Mouse (Mus musculus) CH12.LX (cell line): ENCODE results near the gene Cuedc2. TPM values are rescaled to one million over a fixed set of nuclear protein-coding genes. Genes with fewer than 3 reads are reported as not detected.

Experiments
- DNase-seq: peaks from one replicate; pipeline ENCODE4 v3.0.0-alpha.2; 2013; ENCODE audit errors: extremely low read depth
- H3K27ac ChIP-seq: 2 replicates; pipeline ENCODE4 v1.5.1; 2012; ENCODE audit warnings: low read depth, mild to moderate bottlenecking, control low read depth, moderate library complexity; ENCODE audit not compliant: insufficient read depth
- H3K27me3 ChIP-seq: replicated peaks from 2 replicates; pipeline ENCODE3; 2012; ENCODE audit warnings: inconsistent platforms
- H3K36me3 ChIP-seq, 2 experiments: replicated peaks in 1 of 2; 2 replicates each; pipeline versions ENCODE3 to v1.6.1; 2012; ENCODE audit warnings: inconsistent platforms in 1 of 2, low read length in 1 of 2, mild to moderate bottlenecking in 1 of 2, mixed read lengths in 1 of 2, moderate library complexity in 1 of 2; ENCODE audit not compliant: control insufficient read depth in 1 of 2, insufficient read depth in 1 of 2
- H3K4me1 ChIP-seq, 2 experiments: 2 replicates each; pipeline ENCODE4 v1.6.1; 2012; ENCODE audit warnings: inconsistent platforms in 1 of 2, moderate library complexity in 1 of 2; ENCODE audit not compliant: insufficient read depth in 2 of 2, control insufficient read depth in 1 of 2
- H3K4me2 ChIP-seq: 2 replicates; pipeline ENCODE4 v1.6.1; 2012; ENCODE audit warnings: low read depth, mild to moderate bottlenecking, control low read depth; ENCODE audit not compliant: poor library complexity, insufficient read depth, severe bottlenecking
- H3K4me3 ChIP-seq, 3 experiments: fragments of 150-350 bp in 1 of 3; sonication (generic) in 1 of 3; replicated peaks in 1 of 3; 2 replicates each; pipeline versions ENCODE3 to v1.5.1; 2011 to 2012; ENCODE audit warnings: low read depth in 2 of 3, low read length in 2 of 3, mild to moderate bottlenecking in 2 of 3, moderate library complexity in 2 of 3, control low read depth in 1 of 3, improper control_type of control experiment in 1 of 3, inconsistent platforms in 1 of 3, mixed read lengths in 1 of 3; ENCODE audit not compliant: poor library complexity in 1 of 3
- H3K79me2 ChIP-seq: replicated peaks from 2 replicates; pipeline ENCODE4 v1.6.1; 2012; ENCODE audit warnings: mild to moderate bottlenecking, moderate library complexity; ENCODE audit not compliant: control insufficient read depth, poor library complexity, insufficient read depth, severe bottlenecking; ENCODE audit errors: extremely low read depth
- H3K9ac ChIP-seq: 2 replicates; pipeline ENCODE4 v1.6.1; 2012; ENCODE audit warnings: low read depth, mild to moderate bottlenecking, control low read depth, moderate library complexity; ENCODE audit not compliant: insufficient read depth
- H3K9me3 ChIP-seq: replicated peaks from 2 replicates; pipeline ENCODE3; 2012; ENCODE audit warnings: low read length, inconsistent platforms, mixed read lengths
- CHD1 ChIP-seq: IDR thresholded peaks from 2 replicates; pipeline ENCODE4 v1.6.1; 2012; ENCODE audit warnings: low read depth, low read length, improper control_type of control experiment, inconsistent platforms
- CTCF ChIP-seq, 2 experiments: IDR thresholded peaks in 1 of 2; conservative IDR thresholded peaks in 1 of 2; 2 replicates each; pipeline ENCODE4 v1.5.1; 2011 to 2012; ENCODE audit warnings: low read depth in 2 of 2, low read length in 2 of 2, improper control_type of control experiment in 1 of 2, inconsistent platforms in 1 of 2, mild to moderate bottlenecking in 1 of 2, moderate library complexity in 1 of 2
- ELF1 ChIP-seq: IDR thresholded peaks from 2 replicates; pipeline ENCODE4 v1.6.1; 2014; ENCODE audit warnings: low read depth, mild to moderate bottlenecking, inconsistent platforms, low read length, improper control_type of control experiment
- EP300 ChIP-seq: IDR thresholded peaks from 2 replicates; pipeline ENCODE4 v1.6.1; 2011; ENCODE audit warnings: low read length, improper control_type of control experiment
- ETS1 ChIP-seq: conservative IDR thresholded peaks from 2 replicates; pipeline ENCODE4 v1.6.1; 2012; ENCODE audit warnings: low read depth, mild to moderate bottlenecking, inconsistent platforms, low read length, improper control_type of control experiment, moderate library complexity
- HCFC1 ChIP-seq: IDR thresholded peaks from 2 replicates; pipeline ENCODE4 v1.6.1; 2012; ENCODE audit warnings: low read depth, mild to moderate bottlenecking, inconsistent platforms, low read length, improper control_type of control experiment
- JUN ChIP-seq: IDR thresholded peaks from 2 replicates; pipeline ENCODE4 v1.6.1; 2011; ENCODE audit warnings: low read depth, mild to moderate bottlenecking, low read length, improper control_type of control experiment, moderate library complexity; ENCODE audit not compliant: insufficient read depth
- KAT2A ChIP-seq: IDR thresholded peaks from 2 replicates; pipeline ENCODE4 v1.6.1; 2012; ENCODE audit warnings: low read length, improper control_type of control experiment, inconsistent platforms; ENCODE audit not compliant: insufficient replicate concordance
- MAX ChIP-seq: IDR thresholded peaks from 2 replicates; pipeline ENCODE4 v1.6.1; 2011; ENCODE audit warnings: low read length, improper control_type of control experiment
- MAZ ChIP-seq: IDR thresholded peaks from 2 replicates; pipeline ENCODE4 v1.6.1; 2012; ENCODE audit warnings: low read depth, mild to moderate bottlenecking, inconsistent platforms, low read length, improper control_type of control experiment, moderate library complexity
- MXI1 ChIP-seq: IDR thresholded peaks from 2 replicates; pipeline ENCODE4 v1.6.1; 2011; ENCODE audit warnings: mild to moderate bottlenecking, low read depth, low read length, improper control_type of control experiment
- MYC ChIP-seq: IDR thresholded peaks from 2 replicates; pipeline ENCODE4 v1.6.1; 2011; ENCODE audit warnings: low read depth, mild to moderate bottlenecking, improper control_type of control experiment, low read length
- NELFE ChIP-seq: IDR thresholded peaks from 2 replicates; pipeline ENCODE4 v1.6.1; 2011; ENCODE audit warnings: low read depth, low read length, improper control_type of control experiment
- NRF1 ChIP-seq: IDR thresholded peaks from 2 replicates; pipeline ENCODE4 v1.6.1; 2014; ENCODE audit warnings: low read depth, mild to moderate bottlenecking, inconsistent platforms, low read length, improper control_type of control experiment, moderate library complexity
- POLR2A ChIP-seq: IDR thresholded peaks from 2 replicates; pipeline ENCODE4 v1.6.1; 2011; ENCODE audit warnings: low read depth, mild to moderate bottlenecking, improper control_type of control experiment, low read length
- RCOR1 ChIP-seq: conservative IDR thresholded peaks from 2 replicates; pipeline ENCODE4 v1.6.1; 2012; ENCODE audit warnings: low read depth, mild to moderate bottlenecking, inconsistent platforms, low read length, improper control_type of control experiment
- SMC3 ChIP-seq: IDR thresholded peaks from 2 replicates; pipeline ENCODE4 v1.6.1; 2011; ENCODE audit warnings: low read depth, low read length, improper control_type of control experiment
- TCF12 ChIP-seq: IDR thresholded peaks from 2 replicates; pipeline ENCODE4 v1.6.1; 2014; ENCODE audit warnings: low read depth, mild to moderate bottlenecking, inconsistent platforms, low read length, improper control_type of control experiment
- UBTF ChIP-seq: IDR thresholded peaks from 2 replicates; pipeline ENCODE4 v1.6.1; 2012; ENCODE audit warnings: low read depth, mild to moderate bottlenecking, inconsistent platforms, low read length, improper control_type of control experiment, moderate library complexity
- ZC3H11A ChIP-seq: IDR thresholded peaks from 2 replicates; pipeline ENCODE4 v1.6.1; 2012; ENCODE audit warnings: low read depth, mild to moderate bottlenecking, inconsistent platforms, low read length, improper control_type of control experiment
- ZMIZ1 ChIP-seq: IDR thresholded peaks from 2 replicates; pipeline ENCODE4 v1.6.1; 2012; ENCODE audit warnings: low read depth, mild to moderate bottlenecking, inconsistent platforms, low read length, improper control_type of control experiment
- ZNF384 ChIP-seq: IDR thresholded peaks from 2 replicates; pipeline ENCODE4 v1.6.1; 2012; ENCODE audit warnings: low read depth, low read length, improper control_type of control experiment, inconsistent platforms
- dilution Hi-C: fragments of 300-500 bp; cut with MboI; formaldehyde crosslinking; loops from 2 replicates; pipeline ENCODE4 v1.14.3; 2020; ENCODE audit warnings: low sequenced_read_pairs; ENCODE audit not compliant: extremely low pct_unique_long_range_greater_than_20kb, extremely low pct_ligation_motif_present
- in situ Hi-C: fragments of 300-500 bp; cut with MboI; formaldehyde crosslinking; loops from 3 replicates; pipeline ENCODE4 v1.14.3; 2019; ENCODE audit warnings: low sequenced_read_pairs, low pct_ligation_motif_present, low pct_unique_long_range_greater_than_20kb, mixed read lengths
- polyA plus RNA-seq: library from polyadenylated mRNA; unstranded; fragments of >175 nt; gene quantifications from 2 replicates; pipeline ENCODE4 v1.2.1, GENCODE M21; 2012; ENCODE audit warnings: low read depth; ENCODE audit not compliant: insufficient read length
- total RNA-seq, 2 experiments: library from RNA; depleted of rRNA; stranded (reverse); fragments of 300-350 nt in 1 of 2; fragments of >200 nt in 1 of 2; gene quantifications; 2 replicates each; pipeline ENCODE4 v1.2.3; 2012 to 2014

The Cuedc2 gene
- total and polyA plus RNA-seq, 3 experiments, result 94.4 to 117 (median 102) TPM

GRCm38 (mm10) chr19:46322996-46323572 lies 15.4 kb downstream of the Cuedc2 start:
- Histone ChIP-seq H3K9ac (no peak overlapping the region), H3K36me3 (peaks cover 0 to 4% of the 10 kb centered on the region in 2 experiments), H3K9me3 (peaks cover 2% of the 10 kb centered on the region), H3K4me2 (no peak overlapping the region), H3K79me2 (no peaks in the 10 kb centered on the region), H3K27ac (no peak overlapping the region), H3K4me3 (no peak overlapping the region), H3K27me3 (peaks cover 44% of the 10 kb centered on the region), H3K4me1 (peaks cover 6 to 57% of the 10 kb centered on the region in 2 experiments; a peak in 3 of 4 replicates)
- TF ChIP-seq CHD1 (no peak), MYC (no peak), NRF1 (no peak), UBTF (no peak), KAT2A (no peak), MAZ (no peak), NELFE (no peak), ZNF384 (no peak), TCF12 (no peak), MXI1 (no peak), EP300 (no peak), POLR2A (no peak), ZC3H11A (no peak), SMC3 (no peak), ELF1 (no peak), CTCF (conservative IDR thresholded peaks at IDR 0.05 in 1 of 2, IDR thresholded peaks at IDR 0.05 in 1 of 2; ENCODE audit: low read depth in 2 of 2, low read length in 2 of 2) (no peak)
- dilution Hi-C loops (no loop called here), in situ Hi-C loops (no loop called here)
- DNase-seq, result no peak

GRCm38 (mm10) chr19:46322144-46322995 lies 16.1 kb downstream of the Cuedc2 start:
- Histone ChIP-seq H3K4me3 (no peak overlapping the region), H3K4me1 (peaks cover 6 to 54% of the 10 kb centered on the region in 2 experiments; a peak in 3 of 4 replicates), H3K27ac (no peak overlapping the region), H3K9me3 (peaks cover 6% of the 10 kb centered on the region), H3K4me2 (no peak overlapping the region), H3K27me3 (peaks cover 44% of the 10 kb centered on the region), H3K9ac (no peak overlapping the region), H3K79me2 (no peaks in the 10 kb centered on the region)
- no peak for DNase-seq
- dilution Hi-C loops (no loop called here), in situ Hi-C loops (no loop called here)
- TF ChIP-seq RCOR1 (no peak), CTCF (conservative IDR thresholded peaks at IDR 0.05 in 1 of 2, IDR thresholded peaks at IDR 0.05 in 1 of 2; ENCODE audit: low read depth in 2 of 2, low read length in 2 of 2) (no peak), MAX (no peak), JUN (no peak), ETS1 (no peak), HCFC1 (no peak), ZMIZ1 (no peak), MAZ (no peak)
- TF ChIP-seq, all 38 proteins: peak for 0
- H3K36me3 ChIP-seq, result peaks cover 0 to 8% of the 10 kb centered on the region in 2 experiments
